Mouse (Mus musculus): ENCODE results near the gene Slit1.

- TF ChIP-seq POLR2A (IDR thresholded peaks at IDR 0.05; ENCODE audit: borderline replicate concordance, extremely low read depth, insufficient read depth, insufficient read length, poor library complexity, severe bottlenecking) (no peak), CTCF (IDR thresholded peaks at IDR 0.05; ENCODE audit: borderline replicate concordance, extremely low read depth, insufficient read depth, insufficient read length) (no peak)
These were observed 174.7 kb downstream of the Slit1 start for GRCm38 (mm10) chr19:41568791-41569190.
